Mouse (Mus musculus): Measurements from ENCODE around the gene Rnf212b.
A peak's percentile ranks its signal among the peaks of the same experiment; 100 is the strongest.

Gene Rnf212b

DNA sequence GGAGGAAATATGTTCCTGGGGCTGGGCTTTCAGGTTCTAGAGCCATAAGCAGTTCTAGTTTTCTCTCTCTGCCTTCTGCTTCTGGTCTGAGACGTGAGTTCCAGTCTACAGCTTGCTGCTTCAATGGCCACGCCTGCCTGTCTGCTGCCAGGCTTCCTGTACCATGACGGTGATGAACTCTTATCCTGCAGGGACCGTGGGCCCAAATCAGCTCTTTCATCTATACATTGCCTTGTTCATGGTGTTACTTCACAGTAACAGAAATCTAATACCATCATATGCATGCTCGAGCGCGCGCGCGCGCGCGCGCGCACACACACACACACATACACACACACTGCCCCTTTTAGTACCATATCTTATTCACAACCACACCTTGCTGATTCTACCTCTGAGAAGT, 17.2 kb upstream of the Rnf212b start:
- no peak for DNase-seq (ENCODE audit: low spot score in 2 of 2)

DNA sequence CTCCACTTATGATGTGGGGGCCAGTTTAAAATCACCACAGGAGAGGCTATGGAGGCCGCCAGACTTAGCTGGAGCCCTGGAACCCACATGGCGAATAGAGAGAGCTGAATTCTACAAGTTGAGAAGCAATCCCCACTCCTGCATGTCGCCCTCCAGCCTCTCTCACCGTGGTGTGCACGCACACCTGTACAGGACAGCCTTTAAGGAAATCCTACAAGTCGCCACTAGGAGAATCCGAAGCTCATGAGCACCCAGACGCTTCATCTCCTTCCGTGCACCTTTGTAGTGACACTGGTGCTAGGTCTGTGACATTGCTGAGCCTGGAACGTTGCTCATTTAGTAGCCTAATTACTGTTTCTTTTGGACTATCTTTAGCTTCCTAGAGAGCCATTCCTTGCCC, 14.3 kb upstream of the Rnf212b start:
- DNase-seq (ENCODE audit: low spot score in 2 of 2): no peak

- DNase-seq (ENCODE audit: low spot score in 2 of 2): no peak
These were observed 11.5 kb upstream of the Rnf212b start for GRCm38 (mm10) chr14:54802428-54802827.

GRCm38 (mm10) chr14:54806124-54806523, 7.8 kb upstream of the Rnf212b start:
- DNase-seq (ENCODE audit: low spot score in 2 of 2): no peak

DNA sequence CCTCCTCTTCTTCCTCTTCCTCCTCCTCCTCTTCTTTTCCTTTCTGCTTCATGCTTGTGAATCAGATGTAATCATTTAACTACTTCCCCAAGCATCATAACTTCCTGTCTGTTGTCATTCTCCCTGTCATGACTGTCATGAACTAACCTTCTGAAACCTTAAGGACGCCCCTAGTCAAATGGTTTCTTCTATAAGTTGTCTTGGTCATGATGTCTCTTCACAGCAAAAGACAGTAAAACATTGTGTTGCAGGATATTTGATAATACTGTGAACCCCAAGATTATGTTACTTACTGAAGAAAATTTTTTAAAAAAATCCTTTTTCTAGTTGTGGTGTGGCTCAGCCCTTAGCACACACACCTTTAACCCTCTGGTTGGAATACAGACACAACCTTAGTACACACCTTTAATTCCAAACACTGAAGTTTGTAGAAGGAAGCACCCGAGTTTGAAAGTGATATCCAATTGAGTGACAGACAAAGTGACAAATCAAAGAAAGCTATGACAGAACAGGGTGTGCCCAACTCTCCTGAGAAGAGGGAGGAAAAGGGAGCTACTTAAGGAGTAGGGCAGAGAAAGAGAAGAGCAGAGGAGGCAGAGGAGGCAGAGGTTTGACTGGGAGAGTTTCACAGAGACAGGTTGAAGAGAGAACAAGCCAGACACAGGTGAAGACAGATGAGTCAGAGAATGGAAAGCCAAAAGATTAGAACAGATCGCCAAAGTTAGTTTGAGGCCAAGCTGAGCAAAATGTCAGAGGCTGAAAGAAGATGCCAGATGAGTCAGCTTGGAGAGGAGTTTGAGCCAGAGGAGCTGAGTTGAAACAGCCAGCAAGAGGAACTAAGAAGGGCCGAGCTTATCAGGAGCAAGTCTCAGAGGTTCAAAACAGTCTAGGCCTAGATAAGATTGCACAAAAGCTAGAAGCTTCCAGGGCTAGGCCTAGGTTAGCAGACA, 4.9 kb upstream of the Rnf212b start:
- no peak for DNase-seq (ENCODE audit: low spot score in 2 of 2)

- DNase-seq (ENCODE audit: low spot score in 2 of 2): no peak
These were observed 4.3 kb upstream of the Rnf212b start for GRCm38 (mm10) chr14:54809668-54810033.

DNA sequence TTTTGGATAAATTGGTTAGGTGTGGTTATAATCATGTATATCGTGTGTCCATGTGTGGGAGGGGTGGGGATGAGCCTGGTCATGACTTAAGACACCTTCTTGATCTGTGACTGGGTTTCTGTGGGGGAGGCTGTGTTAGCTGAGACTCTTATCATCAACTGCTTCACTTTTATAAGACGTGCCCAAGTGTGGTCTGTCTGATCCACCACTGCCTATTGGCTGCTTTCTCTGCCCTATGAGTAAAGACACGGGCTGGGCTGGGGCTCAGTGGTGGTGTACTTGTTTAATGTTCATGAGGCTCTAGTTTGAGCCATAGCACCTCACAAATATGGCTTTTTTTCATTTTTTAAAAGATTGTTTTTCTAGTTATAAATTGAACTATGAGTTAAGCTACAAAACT, 1.8 kb downstream of the Rnf212b start:
- DNase-seq (ENCODE audit: low spot score in 2 of 2): no peak

DNA sequence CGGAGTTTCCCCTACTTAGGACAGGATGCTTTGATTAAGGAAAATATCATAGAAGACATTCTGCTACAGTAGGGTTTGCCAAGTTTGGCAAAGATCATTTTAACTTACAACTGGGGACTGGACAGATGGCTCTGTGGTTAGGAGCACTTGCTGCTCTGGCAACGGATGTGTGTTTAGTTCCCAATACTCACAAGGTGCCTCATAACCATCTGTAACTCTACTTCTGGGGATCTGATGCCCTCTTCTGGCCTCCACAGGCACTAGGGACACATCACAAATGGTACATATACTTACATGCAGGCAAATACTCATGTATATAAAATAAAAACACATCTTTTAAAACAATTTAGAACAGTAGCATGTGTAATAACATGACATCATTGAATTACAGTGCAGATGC, 3.9 kb downstream of the Rnf212b start:
- DNase-seq (ENCODE audit: low spot score in 2 of 2): peak in 1 of 2 experiments; percentile 19

- no peak for DNase-seq (ENCODE audit: low spot score in 2 of 2)
These were observed 8.4 kb downstream of the Rnf212b start for GRCm38 (mm10) chr14:54822301-54822700.

- no peak for DNase-seq (ENCODE audit: low spot score in 2 of 2)
These were observed 9.8 kb downstream of the Rnf212b start for GRCm38 (mm10) chr14:54823716-54824115.

GRCm38 (mm10) chr14:54843461-54843860, 29.5 kb downstream of the Rnf212b start:
- DNase-seq (ENCODE audit: low spot score in 2 of 2): no peak

DNA sequence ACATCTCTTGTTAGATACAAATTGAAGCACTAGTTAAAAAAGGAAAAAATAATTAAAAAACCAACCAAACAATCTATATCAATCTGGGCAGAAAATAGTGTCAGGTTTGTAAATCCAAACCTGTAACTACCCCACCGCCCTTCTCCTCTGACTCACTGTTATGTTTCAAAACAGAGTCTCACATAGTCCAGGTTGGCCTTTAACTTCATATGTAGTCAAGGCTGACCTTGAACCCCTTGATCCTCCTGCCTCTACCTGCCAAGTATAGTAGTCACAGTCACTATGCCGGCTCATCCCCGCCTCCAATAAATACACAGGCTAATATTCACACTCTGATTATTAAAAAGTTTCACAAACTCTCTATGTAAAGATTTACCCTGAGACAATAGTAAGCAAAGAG, 41.8 kb downstream of the Rnf212b start:
- no peak for DNase-seq (ENCODE audit: low spot score in 2 of 2)

DNA sequence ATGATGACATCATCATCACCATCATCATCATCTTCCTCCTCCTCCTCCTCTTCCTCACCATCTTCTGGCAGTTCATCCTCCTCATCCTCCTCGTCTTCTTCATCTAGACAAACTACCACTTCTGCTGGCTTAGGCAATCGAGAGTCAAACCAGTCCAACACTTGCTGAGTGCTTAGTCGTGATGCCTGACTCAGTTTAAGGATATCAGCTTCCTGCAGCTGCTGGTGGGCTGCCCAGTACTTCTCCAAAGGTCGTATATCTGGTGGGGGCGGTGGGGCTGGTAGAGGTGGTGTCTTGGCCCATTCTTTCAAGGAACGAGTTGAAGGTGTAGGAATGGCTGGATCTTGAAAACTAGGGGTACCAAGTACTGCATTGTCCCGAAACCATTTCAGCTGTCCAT, 42.8 kb downstream of the Rnf212b start:
- DNase-seq (ENCODE audit: low spot score in 2 of 2): no peak

DNA sequence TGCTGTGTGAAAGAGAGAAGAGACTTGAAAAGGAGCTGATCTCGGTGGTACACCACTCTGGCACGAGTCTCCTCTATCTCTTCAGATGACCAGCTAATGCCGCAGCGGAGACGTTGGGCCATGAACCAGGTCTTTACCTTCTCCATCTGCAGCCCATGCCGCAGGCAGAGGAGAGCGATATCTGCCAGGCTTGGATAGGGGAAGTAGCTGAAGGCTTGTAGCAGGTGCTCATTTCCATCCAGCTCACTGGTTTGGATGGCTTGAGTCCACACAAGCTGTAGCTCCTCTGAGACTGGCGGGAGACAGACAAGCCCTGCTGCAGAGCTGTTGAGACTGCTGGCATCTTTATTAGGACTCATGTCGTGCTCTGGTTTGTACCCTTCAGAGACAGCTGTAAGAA, 44.0 kb downstream of the Rnf212b start:
- no peak for DNase-seq (ENCODE audit: low spot score in 2 of 2)

DNA sequence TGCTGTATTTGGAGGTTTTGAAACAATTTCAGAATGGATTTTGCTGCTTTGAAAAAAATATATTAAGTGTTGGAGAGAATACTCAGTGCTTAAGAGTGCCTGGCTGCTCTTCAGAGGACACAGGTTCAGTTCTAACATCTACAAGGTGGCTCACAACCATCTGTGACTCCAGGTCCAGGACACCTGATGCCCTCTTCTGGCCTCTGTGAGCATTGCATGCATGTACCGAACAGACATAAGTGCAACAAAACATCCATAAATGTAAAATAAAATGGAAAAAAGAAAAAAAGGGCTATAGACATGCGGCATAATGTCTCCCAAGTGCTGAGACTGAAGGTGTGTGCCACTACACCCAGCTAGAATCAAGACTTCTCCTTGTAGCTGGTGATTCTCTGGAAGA, 46.6 kb downstream of the Rnf212b start:
- peak in 1 of 2 experiments; percentile 67 for DNase-seq (ENCODE audit: low spot score in 2 of 2)

GRCm38 (mm10) chr14:54863501-54864312, 49.8 kb downstream of the Rnf212b start:
- peak; percentile 83 to 91 for DNase-seq (ENCODE audit: low spot score in 2 of 2)

DNA sequence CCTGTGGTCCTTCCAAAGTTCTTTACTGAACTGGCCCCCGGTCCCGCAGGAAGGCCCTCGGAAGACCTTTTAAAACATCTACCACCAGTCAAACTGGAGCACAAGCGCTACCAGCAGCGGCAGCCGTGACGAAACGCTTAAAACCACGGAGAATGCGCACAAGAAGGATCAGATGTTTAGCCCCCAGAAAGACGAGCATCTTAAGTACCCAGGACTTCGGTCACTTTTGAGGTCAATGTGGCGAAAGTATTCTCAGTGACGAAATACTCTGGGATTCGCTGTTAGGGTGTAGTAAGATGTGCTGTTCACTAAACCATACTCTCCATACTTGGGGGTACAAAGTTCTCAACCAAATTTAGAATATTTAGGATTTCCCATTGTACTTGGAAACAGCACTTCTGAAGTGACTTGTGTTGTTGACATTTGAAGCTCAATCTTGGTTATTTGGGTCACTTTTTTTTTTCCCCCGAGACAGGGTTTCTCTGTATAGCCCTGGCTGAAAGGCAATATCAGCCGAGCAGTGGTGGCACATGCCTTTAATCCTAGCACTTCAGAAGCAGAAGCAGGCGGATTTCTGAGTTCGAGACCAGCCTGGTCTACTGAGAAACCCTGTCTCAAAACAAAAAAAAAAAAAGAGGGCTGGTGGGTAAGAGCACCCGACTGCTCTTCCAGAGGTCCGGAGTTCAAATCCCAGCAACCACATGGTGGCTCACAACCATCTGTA, 50.5 kb downstream of the Rnf212b start:
- no peak for DNase-seq (ENCODE audit: low spot score in 2 of 2)

GRCm38 (mm10) chr14:54865626-54866025, 51.7 kb downstream of the Rnf212b start:
- DNase-seq (ENCODE audit: low spot score in 2 of 2): no peak

DNA sequence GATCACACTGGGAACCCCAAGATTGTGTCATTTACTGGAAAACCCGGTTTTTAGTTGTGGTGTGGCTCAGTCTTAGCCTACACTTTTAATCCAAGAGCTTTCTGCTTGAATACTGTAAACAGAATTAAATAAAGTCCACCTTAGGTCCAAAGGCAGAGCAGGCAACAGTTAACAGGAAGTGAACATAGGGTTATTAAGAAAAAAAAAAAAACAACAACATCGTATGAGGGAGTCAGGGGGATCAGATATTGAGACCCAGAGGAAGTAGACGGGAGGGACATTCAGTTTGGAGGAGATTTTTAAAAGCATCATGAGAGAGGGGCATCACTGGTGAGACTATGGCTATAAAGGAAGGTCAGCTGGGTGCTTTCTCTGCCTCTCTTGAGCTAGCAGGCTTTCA, 52.3 kb downstream of the Rnf212b start:
- no peak for DNase-seq (ENCODE audit: low spot score in 2 of 2)

DNA sequence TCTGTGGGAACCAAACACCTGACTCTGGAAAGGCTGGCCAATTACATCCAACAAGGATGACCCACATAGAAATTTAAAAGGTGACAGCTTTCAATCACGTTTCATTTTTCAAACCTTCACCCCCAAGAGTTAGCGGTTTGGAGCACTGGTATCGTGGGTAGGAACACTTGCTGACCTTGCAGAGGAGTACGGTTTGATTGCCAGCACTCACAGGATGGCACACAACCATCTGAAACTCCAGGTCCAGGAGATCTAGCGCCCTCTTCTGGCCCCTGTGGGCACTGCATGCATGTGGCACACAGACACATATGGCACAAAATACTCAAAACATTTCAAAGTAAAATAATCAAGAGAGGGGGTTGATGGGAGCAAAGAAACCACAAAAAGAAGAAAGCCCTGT, 53.0 kb downstream of the Rnf212b start:
- DNase-seq (ENCODE audit: low spot score in 2 of 2): no peak

DNA sequence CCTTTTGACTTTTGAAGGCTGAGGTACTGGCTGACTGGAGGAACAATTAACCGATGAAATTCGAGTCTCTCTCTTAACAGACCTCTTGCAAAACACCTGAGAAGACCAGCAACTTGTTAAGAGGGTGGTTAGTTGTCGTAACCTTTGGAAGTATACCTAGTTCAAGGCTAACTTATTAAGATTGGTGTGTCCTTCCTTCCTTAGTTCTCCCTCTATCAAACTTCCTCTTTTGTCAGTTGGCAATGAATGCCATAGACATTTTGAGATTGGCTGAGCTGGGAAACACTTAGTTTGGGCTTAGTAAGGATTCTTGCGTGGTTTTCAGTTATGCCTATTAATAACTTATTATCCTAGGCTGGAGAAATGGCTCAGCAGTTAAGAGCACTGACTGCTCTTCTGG, 54.1 kb downstream of the Rnf212b start:
- no peak for DNase-seq (ENCODE audit: low spot score in 2 of 2)

DNA sequence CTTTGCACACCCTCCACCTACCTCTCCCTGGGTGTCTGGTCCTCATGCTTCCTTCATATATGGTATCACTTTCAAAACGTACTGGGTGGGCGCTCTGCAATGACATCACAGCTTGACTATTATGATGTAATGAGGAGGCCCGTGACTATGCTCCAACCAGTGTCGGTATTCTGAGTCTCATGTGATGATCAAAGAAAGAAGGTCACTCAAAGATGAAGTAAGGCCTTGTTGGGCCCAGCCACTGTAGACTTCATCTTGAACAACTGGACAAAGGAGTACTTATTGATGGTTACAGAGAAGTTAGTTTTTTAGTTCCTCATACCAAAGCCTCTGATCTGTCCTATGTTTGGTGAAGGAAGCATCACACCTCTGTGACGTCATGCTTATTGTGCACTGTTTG, 56.9 kb downstream of the Rnf212b start, which contains the start of gene Homez:
Gene Homez, minus strand, starts transcription at position 101 of the 400 bp plus-strand sequence.
- DNase-seq (ENCODE audit: low spot score in 2 of 2): no peak

All from frontal cortex, postnatal 14 days (tissue).